Mouse (Mus musculus): ENCODE measurements around the gene Vipr1.

The Vipr1 gene

DNA sequence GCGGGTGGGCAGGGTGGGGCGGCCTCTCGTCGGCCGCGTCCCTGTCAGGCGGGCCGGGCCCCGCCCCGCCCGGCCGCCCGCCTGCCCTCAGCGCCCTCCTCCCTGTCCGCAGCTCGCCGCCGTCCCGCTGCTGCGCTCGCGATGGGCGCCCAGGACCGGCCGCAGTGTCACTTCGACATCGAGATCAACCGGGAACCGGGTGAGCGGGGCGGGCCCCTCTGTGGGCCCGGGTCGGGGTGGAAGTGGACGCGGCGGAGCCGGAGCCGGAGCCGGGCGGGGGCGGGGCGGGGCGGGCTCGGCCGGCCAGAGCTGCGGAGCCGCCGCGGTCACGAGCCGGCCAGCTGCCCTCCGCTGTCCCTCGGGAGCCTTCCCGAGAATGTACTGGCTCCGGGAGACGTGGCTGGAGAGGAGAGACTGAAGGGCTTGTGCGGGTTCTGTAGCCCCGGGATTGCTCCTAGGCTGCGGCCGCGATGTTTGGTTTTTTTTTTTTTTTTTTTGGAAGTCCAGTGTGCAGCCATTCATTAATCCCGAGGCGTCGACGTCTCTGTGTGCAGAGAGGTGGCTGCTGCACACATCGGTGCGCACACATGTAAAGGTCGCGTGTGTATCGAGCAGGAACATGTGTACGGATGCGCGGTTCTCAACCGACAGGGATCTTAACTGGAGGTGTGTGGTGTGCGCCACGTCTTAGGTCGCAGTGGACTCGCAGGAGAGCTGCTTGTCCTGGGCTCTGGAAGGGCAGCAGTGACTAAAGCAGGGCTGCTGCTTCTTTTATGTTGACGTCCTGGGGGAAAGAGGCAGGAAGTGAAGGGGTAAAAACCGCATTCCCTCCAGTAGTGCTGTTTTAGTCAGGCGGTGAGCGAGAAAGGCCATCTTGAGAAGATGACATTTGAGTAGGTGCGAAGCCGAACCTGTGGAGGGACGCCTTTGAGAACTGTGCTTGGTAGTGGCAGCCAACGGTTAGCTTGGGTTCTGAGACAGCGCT is 77.1 kb downstream of the Vipr1 start:
- DNase-seq: peak; percentile 64

Measured in lung, postnatal 10 days (tissue).